22 mouse cellular contexts compared by ENCODE assay signal in genomic region chr9:61449363-61449904, GRCm38 (mm10).
DNase-seq lines count a peak whose midpoint lies in the region; ATAC-seq and TF ChIP-seq lines count a peak whose summit lies in the region.
"Had no signal": no experiment of that assay in that cellular context is flagged by ENCODE, and none has a peak within 500 bp of the region (broad histone marks: within the 10 kb centered on the region; RNA-seq: fewer than 3 reads in every experiment).

No protein-coding gene starts in this region.

- TF ChIP-seq CTCF in lung, adult 2 months (IDR thresholded peaks at IDR 0.05; ENCODE audit: insufficient read depth, low read length), result no peak
- TF ChIP-seq CTCF in spleen, adult 2 months (IDR thresholded peaks at IDR 0.05; ENCODE audit: extremely low read depth, insufficient read depth, insufficient read length, insufficient replicate concordance), result no peak

- WGBS in lung, adult 2 months, result 68% methylated on average over 5 of the region's 5 CpGs
- WGBS in spleen, adult 2 months, result 17% methylated on average over 5 of the region's 5 CpGs

- no peak for TF ChIP-seq POLR2A in lung, adult 2 months (IDR thresholded peaks at IDR 0.05; ENCODE audit: borderline replicate concordance, extremely low read depth, low read depth, low read length)
- no peak for TF ChIP-seq POLR2A in spleen, adult 2 months (IDR thresholded peaks at IDR 0.05; ENCODE audit: low read depth, low read length)

- H3K27me3 ChIP-seq in spleen, adult 2 months (ENCODE audit: control insufficient read depth, insufficient read depth, low read length), result no peaks in the 10 kb centered on the region
- H3K27me3 ChIP-seq: midbrain, embryonic 15.5 days had no signal

- H3K36me3 ChIP-seq in spleen, adult 2 months (ENCODE audit: control insufficient read depth, insufficient read depth, low read length), result no peaks in the 10 kb centered on the region
- H3K36me3 ChIP-seq: G1E; heart, embryonic 10.5 days; hindbrain, embryonic 12.5 days; midbrain, embryonic 15.5 days; neural tube, embryonic 15.5 days had no signal

- no peak overlapping the region for H3K4me3 ChIP-seq in lung, adult 2 months (replicated peaks; ENCODE audit: extremely low read depth, low read depth, low read length)
- H3K4me3 ChIP-seq in spleen, adult 2 months (ENCODE audit: extremely low read depth, insufficient read depth, insufficient read length), result no peak overlapping the region
- H3K4me3 ChIP-seq: forebrain, embryonic 13.5 days; heart, embryonic 10.5 days; hindbrain, embryonic 12.5 days; midbrain, embryonic 15.5 days; neural tube, embryonic 15.5 days had no signal

- H3K27ac ChIP-seq in spleen, adult 2 months (ENCODE audit: insufficient read depth, low read length), result peak overlapping the region; percentile 68
- H3K27ac ChIP-seq: forebrain, embryonic 13.5 days; heart, embryonic 10.5 days; hindbrain, embryonic 12.5 days; kidney, postnatal 0 days; liver, embryonic 14.5 days; midbrain, embryonic 15.5 days; neural tube, embryonic 15.5 days had no signal

- H3K4me1 ChIP-seq in lung, adult 2 months (ENCODE audit: control insufficient read depth, insufficient read depth, low read length), result no peaks in the 10 kb centered on the region
- peaks cover 40% of the 10 kb centered on the region for H3K4me1 ChIP-seq in spleen, adult 2 months (ENCODE audit: control insufficient read depth, insufficient read depth, insufficient read length)

- DNase-seq in lung, postnatal 36 days, result peak; percentile 37
- no peak for DNase-seq in lung, adult 2 months
- peak; percentile 59 to 83 for DNase-seq in spleen, adult 2 months (ENCODE audit: low read depth in 1 of 2, low spot score in 2 of 2)
- no peak for DNase-seq in urinary bladder, adult 18-20 months (ENCODE audit: low spot score in 2 of 2)
- no peak for DNase-seq in cerebellum, postnatal 4 days (ENCODE audit: low spot score in 2 of 2)
- no peak for DNase-seq in urinary bladder, postnatal 14 days (ENCODE audit: low spot score)
- DNase-seq: adrenal gland, postnatal 36 days; cerebellum, adult 11-12 months; cerebellum, postnatal 14 days; gastrocnemius, postnatal 25 days; layer of hippocampus, postnatal 36 days; thymus, postnatal 4 days had no signal

- ATAC-seq in hematopoietic stem cell, adult 5-6 weeks (replicated peaks in 1 of 2; ENCODE audit: insufficient read depth in 1 of 2, low FRiP score in 2 of 2, low TSS enrichment in 1 of 2, low read depth in 1 of 2, poor library complexity in 2 of 2, severe bottlenecking in 2 of 2), result 0 out of 4 replicates have a peak, but pooled peaks have one; percentile 13 to 42
- ATAC-seq: forebrain, embryonic 13.5 days; inflammation-experienced regulatory T-cells, adult 6 months; midbrain, embryonic 15.5 days had no signal

Comparison
In these comparisons a context has a peak if more than half of its experiments do, and no peak if none do; other contexts are left out.
1. DNase-seq: peak in lung, postnatal 36 days (single experiment) and spleen, adult 2 months (2 of 2); none in lung, adult 2 months (single experiment), urinary bladder, adult 18-20 months (0 of 2), cerebellum, postnatal 4 days (0 of 2) and urinary bladder, postnatal 14 days (single experiment).